Mouse (Mus musculus) stomach, embryonic 16.5 days (tissue): ENCODE data around the gene Csk. TPM values are rescaled to one million over a fixed set of nuclear protein-coding genes. Genes with fewer than 3 reads are reported as not detected.

Source experiments
- ATAC-seq: fragments of 200-750 bp; cut with Nextera tagmentation; 2 replicates; pipeline ENCODE4 v1.8.0; 2017; ENCODE audit warnings: moderate number of reproducible peaks, moderate TSS enrichment; ENCODE audit not compliant: insufficient read depth, low FRiP score
- H3K27ac ChIP-seq: fragments of 300-500 bp; sonication (generic); 2 replicates; pipeline ENCODE4 v1.5.1; 2014; ENCODE audit warnings: low read length
- H3K27me3 ChIP-seq: fragments of 300-500 bp; sonication (generic); 2 replicates; pipeline ENCODE4 v1.6.1; 2014; ENCODE audit warnings: low read length, control low read depth, mixed read lengths; ENCODE audit not compliant: control insufficient read depth, insufficient read depth
- H3K36me3 ChIP-seq: fragments of 300-500 bp; sonication (generic); 2 replicates; pipeline ENCODE4 v1.6.1; 2014; ENCODE audit warnings: low read length; ENCODE audit not compliant: control insufficient read depth, insufficient read depth
- H3K4me1 ChIP-seq: fragments of 300-500 bp; sonication (generic); 2 replicates; pipeline ENCODE4 v1.6.1; 2014; ENCODE audit warnings: low read length, control low read depth, mixed read lengths; ENCODE audit not compliant: control insufficient read depth, insufficient read depth
- H3K4me2 ChIP-seq: fragments of 300-500 bp; sonication (generic); 2 replicates; pipeline ENCODE4 v1.6.1; 2014; ENCODE audit warnings: low read depth, low read length, mixed read lengths
- H3K4me3 ChIP-seq: fragments of 300-500 bp; sonication (generic); replicated peaks from 2 replicates; pipeline ENCODE4 v1.5.1; 2014; ENCODE audit warnings: mild to moderate bottlenecking, low read length
- H3K9ac ChIP-seq: fragments of 300-500 bp; sonication (generic); 2 replicates; pipeline ENCODE4 v1.6.1; 2014; ENCODE audit warnings: low read length
- H3K9me3 ChIP-seq: fragments of 300-500 bp; sonication (generic); replicated peaks from 2 replicates; pipeline ENCODE4 v1.6.1; 2016; ENCODE audit warnings: low read length, control low read depth; ENCODE audit not compliant: control insufficient read depth
- WGBS: fragments of 180-500 bp; shearing (Covaris S2); extraction: QIAGEN DNeasy Blood & Tissue Kit; methylation state at CpG from one replicate; pipeline ENCODE4 v1.1.7; 2014; 5-methylcytosine and 5-hydroxymethylcytosine counted together
- polyA plus RNA-seq: library from polyadenylated mRNA; unstranded; fragments of >200 nt; fragmentation: Nextera tagmentation; extraction: Ambion mirVana; gene quantifications from 2 replicates; pipeline ENCODE4 v1.2.1, GENCODE M21; 2015

Csk gene
- polyA plus RNA-seq, 1 experiment from 2014 or later = 26.6 TPM

GRCm38 (mm10) chr9:57652351-57652750 lies 1.1 kb downstream of the Csk start:
- H3K4me2 ChIP-seq = no peak overlapping the region
- WGBS = 73% methylated on average over 9 of the region's 9 CpGs
- H3K4me1 ChIP-seq = peaks cover 15% of the 10 kb centered on the region
- no peak overlapping the region for H3K9ac ChIP-seq
- ATAC-seq = no peak
- H3K36me3 ChIP-seq = no peaks in the 10 kb centered on the region
- H3K27ac ChIP-seq = no peak overlapping the region
- H3K9me3 ChIP-seq = no peaks in the 10 kb centered on the region
- H3K27me3 ChIP-seq = no peaks in the 10 kb centered on the region
- no peak overlapping the region for H3K4me3 ChIP-seq

- ATAC-seq = no peak
- H3K27ac ChIP-seq = peak overlapping the region; percentile 6; the same call in 1 of the 2 replicates
- no peaks in the 10 kb centered on the region for H3K27me3 ChIP-seq
- H3K36me3 ChIP-seq = no peaks in the 10 kb centered on the region
- H3K9me3 ChIP-seq = no peaks in the 10 kb centered on the region
- no peak overlapping the region for H3K4me2 ChIP-seq
- H3K9ac ChIP-seq = peak overlapping the region; percentile 11
- H3K4me3 ChIP-seq = no peak overlapping the region
- 20% methylated on average over 6 of the region's 6 CpGs for WGBS
- peaks cover 21% of the 10 kb centered on the region for H3K4me1 ChIP-seq
Observed at GRCm38 (mm10) chr9:57650786-57651311, 2.6 kb downstream of the Csk start.

DNA sequence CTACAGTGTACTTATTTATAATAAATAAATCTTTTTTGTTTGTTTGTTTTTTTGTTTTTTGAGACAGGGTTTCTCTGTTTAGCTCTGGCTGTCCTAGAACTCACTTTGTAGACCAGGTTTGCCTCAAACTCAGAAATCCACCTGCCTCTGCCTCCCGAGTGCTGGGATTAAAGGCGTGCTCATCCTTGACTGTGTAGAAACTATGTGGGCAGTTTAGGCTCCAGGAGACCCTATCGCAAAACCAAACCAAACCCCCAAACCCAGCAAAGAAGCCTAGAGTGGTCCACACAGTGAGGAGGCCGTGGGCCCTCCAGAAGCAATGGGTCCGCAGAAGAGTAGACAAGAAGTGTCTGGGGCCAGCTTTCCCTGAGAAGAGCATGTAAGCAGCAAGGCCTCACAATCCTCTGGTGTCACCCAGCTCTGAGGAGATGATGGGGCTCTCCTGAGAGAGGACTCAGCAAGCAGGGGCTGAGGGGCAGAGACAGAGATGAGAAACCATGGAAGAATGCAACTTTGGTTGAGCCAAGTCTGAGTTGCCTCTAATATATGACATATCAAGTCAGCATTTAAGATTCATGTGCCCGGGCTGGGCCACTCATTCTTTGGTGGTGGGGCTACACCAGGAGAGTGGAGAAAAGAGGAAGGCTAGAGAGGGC lies 3.2 kb downstream of the Csk start:
- 85% methylated on average over 6 of the region's 6 CpGs for WGBS
- Histone ChIP-seq H3K36me3 (no peaks in the 10 kb centered on the region), H3K9me3 (no peaks in the 10 kb centered on the region), H3K4me1 (peaks cover 21% of the 10 kb centered on the region), H3K27ac (peak overlapping the region; percentile 48; the same call in 1 of the 2 replicates), H3K27me3 (no peaks in the 10 kb centered on the region), H3K9ac (peak overlapping the region; percentile 11; the same call in 1 of the 2 replicates), H3K4me2 (no peak overlapping the region), H3K4me3 (no peak overlapping the region)
- ATAC-seq = no peak

DNA sequence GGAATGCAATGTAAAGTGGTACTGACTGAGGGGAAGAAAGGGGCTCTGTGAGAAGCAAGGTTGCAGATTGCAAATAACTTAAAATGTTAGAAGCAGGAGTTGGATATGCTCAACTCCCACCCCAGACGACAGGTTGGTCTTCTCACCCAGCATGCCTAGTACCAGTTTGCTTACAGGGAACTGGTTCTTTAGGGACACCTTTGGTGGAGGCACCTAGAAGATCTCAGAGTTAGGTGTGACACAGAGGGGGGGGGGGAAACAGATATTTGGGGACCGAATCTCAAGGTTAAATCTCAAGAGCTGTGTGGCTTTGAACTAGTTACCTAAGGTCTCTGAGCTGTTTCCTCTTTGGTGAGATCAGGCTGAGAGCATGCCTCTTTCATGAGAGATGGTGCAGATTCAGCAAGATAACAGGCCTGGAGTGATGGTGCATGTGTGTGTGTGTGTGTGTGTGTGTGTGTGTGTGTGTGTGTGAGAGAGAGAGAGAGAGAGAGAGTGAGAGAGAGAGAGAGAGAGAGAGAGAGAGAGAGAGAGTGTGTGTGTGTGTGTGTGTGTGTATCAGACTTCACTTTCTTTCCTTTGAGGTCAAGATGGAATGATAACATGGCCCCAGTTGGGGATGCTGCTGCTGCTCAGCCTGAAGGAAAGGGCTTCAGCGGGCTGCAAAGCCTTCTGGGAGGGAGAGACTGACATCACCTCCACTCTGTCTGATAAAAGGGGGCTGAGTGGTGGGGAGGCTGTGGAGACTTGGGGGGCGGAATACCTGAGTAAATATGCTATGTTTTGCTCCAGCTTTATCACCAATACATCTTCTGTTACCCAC lies 5.9 kb downstream of the Csk start:
- H3K27me3 ChIP-seq = no peaks in the 10 kb centered on the region
- peak overlapping the region; percentile 51; the same call in 1 of the 2 replicates for H3K9ac ChIP-seq
- H3K4me3 ChIP-seq = no peak overlapping the region
- peak overlapping the region; percentile 48 for H3K27ac ChIP-seq
- no peak overlapping the region for H3K4me2 ChIP-seq
- peaks cover 38% of the 10 kb centered on the region for H3K4me1 ChIP-seq
- H3K9me3 ChIP-seq = no peaks in the 10 kb centered on the region
- no peak for ATAC-seq
- 60% methylated on average over 4 of the region's 4 CpGs for WGBS
- no peaks in the 10 kb centered on the region for H3K36me3 ChIP-seq

- Histone ChIP-seq H3K9ac (peak overlapping the region; percentile 51; the same call in 1 of the 2 replicates), H3K4me3 (no peak overlapping the region), H3K4me1 (peaks cover 40% of the 10 kb centered on the region), H3K27me3 (no peaks in the 10 kb centered on the region), H3K9me3 (no peaks in the 10 kb centered on the region), H3K27ac (peak overlapping the region; percentile 48), H3K4me2 (no peak overlapping the region), H3K36me3 (no peaks in the 10 kb centered on the region)
- 72% methylated on average over 12 of the region's 12 CpGs for WGBS
- ATAC-seq = no peak
Observed at GRCm38 (mm10) chr9:57646551-57647103, 6.8 kb downstream of the Csk start.

DNA sequence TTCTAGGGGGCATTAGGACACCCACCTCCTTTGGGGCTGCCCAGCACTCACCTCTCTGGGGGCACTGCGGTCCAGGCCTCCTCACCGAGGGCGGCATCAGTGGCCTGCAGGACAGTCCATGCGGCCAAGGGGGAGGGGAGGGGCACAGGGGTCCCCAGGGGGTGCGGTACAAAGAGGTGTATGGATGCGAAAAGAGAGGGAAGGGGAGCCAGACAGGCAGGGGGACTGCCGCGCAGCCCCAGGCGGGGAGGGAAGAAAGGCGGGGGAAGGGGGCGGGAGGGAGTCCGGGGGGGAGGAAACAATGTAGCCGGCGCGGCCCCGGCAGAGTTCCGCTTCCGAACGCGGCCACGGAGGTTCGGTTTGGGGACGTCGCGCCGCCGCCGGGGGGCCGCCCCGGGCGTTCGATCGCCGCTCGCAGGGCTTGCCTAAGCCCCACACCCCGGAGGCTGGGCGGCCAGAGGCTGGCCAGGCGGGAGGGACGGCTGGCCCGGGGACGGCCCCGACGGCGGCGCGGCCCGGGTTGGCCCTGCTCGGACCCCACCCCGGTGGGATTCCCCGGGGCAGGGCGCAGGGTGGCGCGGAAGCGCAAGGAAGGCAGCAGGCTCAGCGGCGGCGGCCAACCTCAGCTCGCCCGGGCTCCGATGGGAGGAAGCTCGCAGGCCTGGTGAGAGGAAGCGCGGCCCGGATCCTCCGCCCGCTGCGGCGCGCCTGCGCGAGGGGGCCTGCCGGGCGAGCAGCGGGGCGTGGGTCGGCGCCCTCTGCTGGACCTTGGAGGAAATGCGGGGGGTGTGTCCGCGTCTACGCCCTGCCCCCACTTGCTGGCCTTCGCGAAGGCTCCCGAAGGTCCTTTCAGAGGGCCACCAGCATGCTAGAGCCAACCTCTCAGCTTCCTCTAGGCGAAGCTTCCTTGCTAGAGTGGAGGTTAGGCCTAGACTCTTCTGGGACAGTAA lies 8.2 kb downstream of the Csk start:
- H3K27ac ChIP-seq = peak overlapping the region; percentile 97
- H3K4me1 ChIP-seq = peaks cover 44% of the 10 kb centered on the region
- no peaks in the 10 kb centered on the region for H3K36me3 ChIP-seq
- peak overlapping the region; percentile 88 for H3K4me3 ChIP-seq
- ATAC-seq = peak; percentile 78
- H3K27me3 ChIP-seq = no peaks in the 10 kb centered on the region
- H3K4me2 ChIP-seq = peak overlapping the region; percentile 65
- WGBS = under 1% methylated on average over 80 of the region's 85 CpGs
- peak overlapping the region; percentile 99 for H3K9ac ChIP-seq
- no peaks in the 10 kb centered on the region for H3K9me3 ChIP-seq

GRCm38 (mm10) chr9:57644442-57644943 lies 8.9 kb downstream of the Csk start:
- peak overlapping the region; percentile 97 for H3K27ac ChIP-seq
- H3K4me1 ChIP-seq = peaks cover 52% of the 10 kb centered on the region
- WGBS = under 1% methylated on average over 18 of the region's 18 CpGs
- peak overlapping the region; percentile 65 for H3K4me2 ChIP-seq
- H3K27me3 ChIP-seq = no peaks in the 10 kb centered on the region
- H3K9ac ChIP-seq = peak overlapping the region; percentile 99
- H3K9me3 ChIP-seq = no peaks in the 10 kb centered on the region
- peak overlapping the region; percentile 88 for H3K4me3 ChIP-seq
- no peak for ATAC-seq
- H3K36me3 ChIP-seq = no peaks in the 10 kb centered on the region

DNA sequence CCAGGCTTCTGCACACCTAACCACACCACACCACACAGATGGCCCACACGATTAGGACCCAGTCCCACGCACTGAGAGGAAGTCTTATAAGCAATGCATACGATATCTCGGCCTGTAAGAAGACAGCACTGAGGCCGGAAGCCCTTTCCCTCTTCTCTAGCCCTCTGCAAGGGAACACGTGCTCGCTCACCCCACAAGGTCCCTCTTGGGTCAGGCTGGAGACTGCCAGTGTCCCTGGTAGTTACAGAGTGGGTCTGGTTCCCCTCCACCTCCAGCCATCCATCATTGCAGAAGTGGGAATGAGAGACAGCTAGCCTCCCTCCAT lies 9.6 kb downstream of the Csk start:
- WGBS = 25% methylated on average over 7 of the region's 7 CpGs
- H3K4me2 ChIP-seq = peak overlapping the region; percentile 65
- peaks cover 58% of the 10 kb centered on the region for H3K4me1 ChIP-seq
- H3K9ac ChIP-seq = peak overlapping the region; percentile 99
- no peaks in the 10 kb centered on the region for H3K36me3 ChIP-seq
- no peaks in the 10 kb centered on the region for H3K27me3 ChIP-seq
- H3K4me3 ChIP-seq = peak overlapping the region; percentile 88
- ATAC-seq = no peak
- peak overlapping the region; percentile 97 for H3K27ac ChIP-seq
- H3K9me3 ChIP-seq = no peaks in the 10 kb centered on the region
